Mouse (Mus musculus) intestine, embryonic 15.5 days (tissue): ENCODE data around the gene Olfr1347. TPM values are rescaled to one million over a fixed set of nuclear protein-coding genes. Genes with fewer than 3 reads are reported as not detected.

Source experiments
- ATAC-seq: fragments of 200-750 bp; cut with Nextera tagmentation; 2 replicates; pipeline ENCODE4 v1.8.0; 2017; ENCODE audit warnings: moderate TSS enrichment, moderate library complexity
- H3K27ac ChIP-seq: fragments of 300-500 bp; sonication (generic); 2 replicates; pipeline ENCODE4 v1.5.1; 2015; ENCODE audit warnings: mild to moderate bottlenecking, inconsistent platforms
- H3K27me3 ChIP-seq: fragments of 300-500 bp; sonication (generic); replicated peaks from 2 replicates; pipeline ENCODE4 v1.6.1; 2015; ENCODE audit warnings: inconsistent platforms
- H3K36me3 ChIP-seq: fragments of 300-500 bp; sonication (generic); 2 replicates; pipeline ENCODE4 v1.6.1; 2015; ENCODE audit warnings: inconsistent platforms
- H3K4me1 ChIP-seq: fragments of 300-500 bp; sonication (generic); replicated peaks from 2 replicates; pipeline ENCODE4 v1.6.1; 2015; ENCODE audit warnings: inconsistent platforms
- H3K4me2 ChIP-seq: fragments of 300-500 bp; sonication (generic); replicated peaks from 2 replicates; pipeline ENCODE4 v1.6.1; 2015; ENCODE audit warnings: mild to moderate bottlenecking, inconsistent platforms
- H3K4me3 ChIP-seq: fragments of 300-500 bp; sonication (generic); replicated peaks from 2 replicates; pipeline ENCODE4 v1.5.1; 2015; ENCODE audit warnings: inconsistent platforms
- H3K9ac ChIP-seq: fragments of 300-500 bp; sonication (generic); 2 replicates; pipeline ENCODE4 v1.6.1; 2015; ENCODE audit warnings: inconsistent platforms
- H3K9me3 ChIP-seq: fragments of 300-500 bp; sonication (generic); 2 replicates; pipeline ENCODE4 v1.6.1; 2016; ENCODE audit warnings: inconsistent platforms
- WGBS: fragments of 180-500 bp; shearing (Covaris S2); methylation state at CpG from one replicate; pipeline ENCODE4 v1.1.7; 2015; 5-methylcytosine and 5-hydroxymethylcytosine counted together
- polyA plus RNA-seq: library from polyadenylated mRNA; unstranded; fragments of >200 nt; fragmentation: Nextera tagmentation; extraction: Ambion mirVana; gene quantifications from 2 replicates; pipeline ENCODE4 v1.2.1, GENCODE M21; 2015

Olfr1347 gene
- polyA plus RNA-seq, 1 experiment from 2014 or later: not detected

GRCm38 (mm10) chr7:6438388-6438787, 61.2 kb downstream of the Olfr1347 start, which contains the start of gene Olfr1344:
Gene Olfr1344 (plus strand): TSS chr7:6438688.
- H3K9ac ChIP-seq: no peak within 1 kb of the TSS
- 70% methylated on average over 3 of the region's 3 CpGs for WGBS
- H3K4me2 ChIP-seq: no peak within 1 kb of the TSS
- H3K9me3 ChIP-seq: no peaks in the 10 kb centered on the region
- H3K4me3 ChIP-seq: no peak within 1 kb of the TSS
- no peaks in the 10 kb centered on the region for H3K36me3 ChIP-seq
- H3K27me3 ChIP-seq: no peaks in the 10 kb centered on the region
- no peak for ATAC-seq
- no peaks in the 10 kb centered on the region for H3K4me1 ChIP-seq
- H3K27ac ChIP-seq: no peak within 1 kb of the TSS

Other genes with a start within 250 kb of the Olfr1347 start
- gene Epp13, start 247.0 kb downstream of the Olfr1347 start, polyA plus RNA-seq: not detected in 2 replicates
- gene Zfp667, start 213.2 kb downstream of the Olfr1347 start, polyA plus RNA-seq: 5.4 and 6.5 TPM in 2 replicates
- 4.5 and 4.9 TPM in 2 replicates for gene Zfp583, start 168.5 kb downstream of the Olfr1347 start, polyA plus RNA-seq
- gene Gm3854, start 156.0 kb downstream of the Olfr1347 start, polyA plus RNA-seq: 0.85 and 1.3 TPM in 2 replicates
- 2.0 and 2.3 TPM in 2 replicates for gene Zfp78, start 136.5 kb downstream of the Olfr1347 start, polyA plus RNA-seq
- 7.8 and 8.2 TPM in 2 replicates for gene Zfp28, start 116.5 kb downstream of the Olfr1347 start, polyA plus RNA-seq
- 0.15 and 0.20 TPM in 2 replicates for gene Smim17, start 101.0 kb downstream of the Olfr1347 start, polyA plus RNA-seq
- gene Gm20715, start 89.5 kb downstream of the Olfr1347 start, polyA plus RNA-seq: not detected in 2 replicates
- gene Olfr1344, start 61.1 kb downstream of the Olfr1347 start, polyA plus RNA-seq: not detected in 2 replicates
- gene Olfr1336, start 43.6 kb downstream of the Olfr1347 start, polyA plus RNA-seq: not detected in 2 replicates
- gene Olfr1346, start 32.7 kb downstream of the Olfr1347 start, polyA plus RNA-seq: not detected in 2 replicates
- not detected in 2 replicates for gene Olfr5, start 12.8 kb downstream of the Olfr1347 start, polyA plus RNA-seq
- gene Olfr1348, start 9.0 kb upstream of the Olfr1347 start, polyA plus RNA-seq: not detected in 2 replicates
- gene Olfr1349, start 23.2 kb upstream of the Olfr1347 start, polyA plus RNA-seq: not detected in 2 replicates
- not detected in 2 replicates for gene Olfr1350, start 65.1 kb upstream of the Olfr1347 start, polyA plus RNA-seq
- 4.6 and 5.1 TPM in 2 replicates for gene Zim1, start 196.7 kb upstream of the Olfr1347 start, polyA plus RNA-seq
- gene Peg3, start 230.7 kb upstream of the Olfr1347 start, polyA plus RNA-seq: 103 and 113 TPM in 2 replicates
- gene Usp29, start 230.8 kb upstream of the Olfr1347 start, polyA plus RNA-seq: 3.4 and 4.1 TPM in 2 replicates